Mouse (Mus musculus) right cerebral cortex, postnatal 10 days (tissue): ENCODE results near the gene Gnpda2.

ENCODE experiments used
- DNase-seq, 2 experiments: peaks; one replicate each; pipeline ENCODE4 v3.0.0; 2021; ENCODE audit warnings: low spot score in 2 of 2

Gnpda2 gene

DNA sequence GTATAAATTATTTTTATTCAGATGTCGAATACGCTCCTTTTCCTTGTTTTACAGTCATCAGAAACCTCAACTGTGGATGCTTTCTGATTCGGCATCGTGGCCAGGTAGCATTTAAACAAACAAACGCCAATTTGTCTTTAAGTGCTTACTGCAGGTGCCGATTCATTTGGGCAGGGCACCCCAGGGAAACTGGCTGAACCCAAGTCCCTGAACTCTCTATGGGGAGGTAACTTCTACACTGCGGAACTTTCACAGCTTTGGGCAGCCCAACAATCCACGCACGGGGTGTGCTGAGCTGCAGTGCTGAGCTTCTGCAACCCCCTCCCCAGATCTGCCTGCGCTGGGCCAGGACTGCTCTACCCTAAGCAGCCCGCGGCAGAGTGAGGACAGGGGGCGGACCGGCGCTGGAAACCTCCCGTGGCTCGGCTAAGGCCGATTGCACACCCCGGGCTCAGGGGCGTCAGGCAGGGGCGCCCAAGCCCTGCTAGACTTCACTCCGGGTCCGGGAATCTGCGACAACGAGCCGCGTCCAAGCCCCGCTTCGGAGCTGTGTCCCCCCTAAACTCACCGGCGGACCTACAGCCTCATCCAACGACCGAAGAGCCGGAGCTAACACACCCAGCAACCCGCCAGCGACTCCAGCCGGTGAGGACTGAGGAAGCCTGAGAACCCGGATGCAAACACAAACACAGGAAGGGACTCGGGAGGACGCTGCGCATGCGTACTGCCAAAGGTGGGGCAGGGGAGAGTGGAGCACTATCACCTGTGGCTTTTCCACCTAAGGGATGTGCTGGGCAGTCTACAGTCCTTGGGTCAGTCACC is at the start of gene Gnpda2:
Gnpda2 (minus strand) TSS at position 701 of the 822 bp plus-strand sequence.
- peak; percentile 94 for DNase-seq

GRCm38 (mm10) chr5:69634766-69635165 is 42.6 kb upstream of the Gnpda2 start:
- no peak for DNase-seq

DNA sequence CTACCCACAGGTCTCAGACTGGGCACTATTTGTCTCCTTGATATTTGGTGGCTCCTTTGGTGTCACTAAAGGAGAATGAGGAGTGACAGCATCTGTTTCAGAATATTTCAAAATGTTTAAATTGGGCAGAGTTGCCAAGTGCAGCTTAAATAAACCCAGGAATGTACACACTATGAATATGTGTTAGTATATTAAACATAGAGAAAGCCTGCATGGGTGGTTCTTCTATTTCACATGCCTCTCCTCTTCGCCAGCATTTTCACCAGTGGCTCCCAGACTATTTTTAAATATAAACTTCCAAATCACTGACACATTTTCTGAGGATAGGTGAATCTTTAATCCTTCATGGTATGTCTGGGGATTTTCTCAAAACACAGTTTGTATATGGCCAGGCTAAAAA is 28.8 kb upstream of the Gnpda2 start:
- no peak for DNase-seq

- DNase-seq = no peak
These were observed 21.2 kb upstream of the Gnpda2 start for GRCm38 (mm10) chr5:69613209-69613796.

DNA sequence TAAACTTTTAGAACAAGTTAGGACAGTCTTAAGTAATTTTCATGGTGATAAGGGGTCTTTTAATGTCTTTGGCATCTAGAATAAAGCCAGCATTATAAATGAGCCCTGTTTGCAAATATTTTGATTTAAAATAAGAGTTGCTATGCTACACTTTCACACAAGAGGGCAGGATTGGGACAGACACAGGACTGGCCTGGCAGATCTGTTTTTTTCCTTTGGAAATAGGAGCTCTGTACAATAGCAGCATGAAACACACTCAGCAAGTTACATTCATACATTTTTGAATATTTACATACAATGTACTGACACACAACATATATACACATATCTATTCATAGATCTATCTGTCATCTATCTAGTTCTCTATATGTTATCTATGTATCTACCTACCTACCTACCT is 8.9 kb upstream of the Gnpda2 start:
- no peak for DNase-seq

GRCm38 (mm10) chr5:69557404-69557935 is 34.7 kb downstream of the Gnpda2 start:
- DNase-seq = no peak

DNA sequence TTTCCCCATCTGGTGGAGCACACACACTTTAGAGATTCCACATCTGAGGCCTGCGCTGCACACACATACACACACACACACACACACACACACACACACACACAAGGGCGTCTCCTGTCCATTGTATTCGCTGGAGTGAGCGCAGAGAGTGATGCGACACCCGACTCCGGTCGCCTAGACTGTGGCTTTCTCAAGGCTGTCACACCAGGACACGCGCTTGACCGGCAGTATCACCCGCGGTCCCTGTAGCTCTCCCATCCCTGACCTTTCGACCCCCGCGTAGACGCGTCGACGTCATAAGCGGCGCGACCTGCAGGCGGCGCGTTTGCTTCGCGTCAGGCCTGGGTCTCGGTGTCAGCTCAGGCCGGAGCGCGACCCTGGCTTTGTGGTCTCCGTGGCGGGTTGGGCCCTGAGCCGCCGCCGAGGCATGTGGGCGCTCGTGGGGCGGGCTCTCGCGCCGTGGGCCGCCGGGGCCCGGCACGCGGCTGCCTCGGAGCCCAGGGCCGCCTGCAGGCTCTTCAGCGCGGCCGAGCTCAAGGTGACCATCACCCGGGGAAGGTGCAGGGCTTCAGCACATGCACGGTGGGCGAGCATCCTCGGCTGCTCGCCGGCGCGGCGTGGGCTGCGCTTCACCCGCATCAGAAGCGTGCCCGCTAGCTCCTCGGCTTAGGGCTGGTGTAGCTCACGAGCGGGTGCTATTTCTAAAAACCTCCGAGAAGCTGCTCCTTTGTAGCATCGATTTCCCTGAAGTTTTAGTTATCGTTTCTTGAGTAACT is 35.3 kb downstream of the Gnpda2 start, which contains the start of gene Guf1:
Guf1 (plus strand) TSS at position 296 of the 776 bp plus-strand sequence.
- DNase-seq = peak; percentile 95 to 96

DNA sequence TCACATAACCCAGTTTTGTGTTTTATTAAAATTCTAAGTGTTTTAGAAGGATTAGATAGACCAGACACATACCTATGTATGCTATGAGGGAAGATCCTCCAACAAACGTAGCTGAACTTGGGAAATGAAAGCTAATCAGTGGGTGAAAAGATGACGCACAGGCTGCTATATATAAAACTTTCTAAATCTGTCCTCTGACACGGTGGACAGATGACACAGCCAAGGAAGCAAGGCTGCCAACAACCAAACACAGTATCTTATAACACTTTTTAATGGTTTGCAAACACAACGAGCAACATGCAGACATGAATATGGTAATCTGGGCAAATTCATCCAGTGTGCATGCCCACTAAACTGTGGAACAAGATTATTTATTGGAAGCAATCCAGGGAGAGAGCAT is 49.7 kb downstream of the Gnpda2 start, which contains the start of gene Yipf7:
Yipf7 (minus strand) TSS at position 160 of the 400 bp plus-strand sequence.
- peak in 1 of 2 experiments; percentile 27 for DNase-seq

DNA sequence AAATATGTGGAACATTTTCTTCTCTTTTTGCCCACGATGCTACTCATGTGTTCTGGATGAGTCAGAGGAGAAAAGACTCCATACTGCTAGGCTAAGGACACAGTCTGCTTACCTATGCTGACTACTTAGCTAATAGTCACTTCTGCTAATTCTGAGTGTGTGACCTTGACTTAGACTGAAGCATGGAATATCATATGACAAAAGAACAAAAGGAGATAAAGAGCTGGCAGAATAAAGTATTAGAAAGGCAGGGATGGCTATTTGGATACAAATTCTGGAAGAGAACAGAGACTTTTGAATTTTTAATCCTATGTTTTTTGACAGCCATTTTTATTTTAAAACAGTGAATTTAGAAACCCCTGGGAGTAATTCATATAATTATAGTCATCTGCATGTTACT is 50.5 kb downstream of the Gnpda2 start:
- no peak for DNase-seq

- DNase-seq = no peak
These were observed 68.2 kb downstream of the Gnpda2 start for GRCm38 (mm10) chr5:69523944-69524343.
